Mouse (Mus musculus) layer of hippocampus, postnatal 36 days (tissue): Measurements from ENCODE around the gene Olfr1262. TPM values are rescaled to one million over a fixed set of nuclear protein-coding genes. Genes with fewer than 3 reads are reported as not detected.

Source experiments
- DNase-seq, 2 experiments: peaks; one replicate each; pipeline ENCODE4 v3.0.0; 2022
- total RNA-seq, 2 experiments: library from RNA; stranded (reverse); gene quantifications; 2 replicates each; pipeline ENCODE4 v1.2.3; 2021

The Olfr1262 gene
- not detected for total RNA-seq

DNA sequence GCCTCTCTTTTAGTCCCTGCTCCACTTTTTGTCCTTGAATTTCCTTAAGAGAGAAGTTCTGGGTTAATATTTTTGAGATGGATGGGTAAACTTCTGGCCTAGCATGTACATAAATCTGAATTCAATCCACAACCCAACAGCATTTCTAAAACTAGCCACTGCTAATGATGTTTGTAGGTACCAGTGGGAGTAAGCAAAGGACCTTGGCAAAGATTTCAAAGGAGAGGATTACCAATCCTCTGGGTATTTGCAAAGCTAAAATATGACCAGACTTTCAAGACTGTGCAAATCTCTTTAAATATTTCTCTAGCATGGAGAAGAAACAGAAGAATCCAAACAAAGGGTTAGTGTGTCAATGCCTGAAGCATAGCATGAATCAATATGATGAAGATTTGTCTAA is at the start of gene Olfr1262:
TSS of gene Olfr1262 (plus strand) at position 301 of the 400 bp plus-strand sequence.
- DNase-seq, result no peak

DNA sequence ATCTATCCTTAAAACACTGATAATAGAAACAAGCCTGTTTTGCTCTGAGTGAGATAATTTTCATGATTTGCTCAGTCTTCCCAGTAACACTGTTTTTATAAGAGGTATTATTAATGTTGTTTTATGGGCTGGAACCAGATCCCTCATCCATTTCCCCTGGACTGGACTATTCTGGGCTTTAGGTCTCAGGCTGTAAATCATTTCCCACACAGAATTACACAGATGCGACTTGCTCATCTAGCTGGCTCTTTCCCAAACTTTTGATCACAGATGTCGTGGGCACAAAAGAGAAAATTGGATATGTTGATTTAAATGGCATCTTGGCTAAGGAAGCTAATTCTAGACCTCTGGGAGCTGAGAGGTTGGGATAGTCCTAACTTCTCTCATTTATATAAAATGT is 25.8 kb upstream of the Olfr1262 start, which contains the start of gene Olfr1260:
TSS of gene Olfr1260 (plus strand) at position 157 of the 400 bp plus-strand sequence.
- DNase-seq, result peak in 1 of 2 experiments; percentile 18

DNA sequence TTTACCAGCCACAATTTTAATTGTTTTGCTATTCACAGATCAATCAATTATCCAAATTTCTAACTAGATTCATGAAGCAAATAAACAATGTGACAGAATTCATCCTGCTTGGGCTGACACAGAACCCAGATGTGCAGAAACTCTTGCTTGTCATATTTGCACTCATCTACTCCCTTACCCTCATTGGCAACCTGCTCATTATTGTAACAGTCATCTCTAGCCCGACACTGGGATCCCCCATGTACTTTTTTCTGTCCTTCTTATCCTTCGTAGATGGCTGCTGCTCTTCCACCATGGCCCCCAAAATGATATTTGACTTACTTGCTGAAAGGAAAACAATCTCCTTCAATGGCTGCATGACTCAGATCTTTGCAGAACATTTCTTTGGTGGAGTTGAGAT is 22.2 kb upstream of the Olfr1262 start:
- DNase-seq, result no peak

DNA sequence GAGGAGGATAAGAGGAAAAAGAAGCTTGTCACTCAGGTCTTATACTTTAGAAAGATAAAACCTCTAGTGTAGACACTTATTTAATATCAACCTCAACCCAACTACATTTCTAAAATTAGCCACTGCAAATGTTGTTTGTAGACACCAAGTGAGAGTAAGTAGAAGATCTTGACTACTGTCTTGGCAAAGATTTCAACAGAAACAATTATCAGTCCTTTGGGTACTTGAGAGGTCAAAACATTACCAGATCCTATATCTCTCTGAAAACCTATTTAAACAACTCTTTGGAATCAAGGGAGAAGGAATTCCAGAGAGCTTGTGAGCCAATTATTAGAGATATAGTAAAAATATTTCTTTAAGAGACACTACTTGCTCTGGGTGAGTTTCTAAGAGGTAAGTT is 9.0 kb upstream of the Olfr1262 start, which contains the start of gene Olfr1261:
TSS of gene Olfr1261 (plus strand) at position 301 of the 400 bp plus-strand sequence.
- DNase-seq, result no peak

DNA sequence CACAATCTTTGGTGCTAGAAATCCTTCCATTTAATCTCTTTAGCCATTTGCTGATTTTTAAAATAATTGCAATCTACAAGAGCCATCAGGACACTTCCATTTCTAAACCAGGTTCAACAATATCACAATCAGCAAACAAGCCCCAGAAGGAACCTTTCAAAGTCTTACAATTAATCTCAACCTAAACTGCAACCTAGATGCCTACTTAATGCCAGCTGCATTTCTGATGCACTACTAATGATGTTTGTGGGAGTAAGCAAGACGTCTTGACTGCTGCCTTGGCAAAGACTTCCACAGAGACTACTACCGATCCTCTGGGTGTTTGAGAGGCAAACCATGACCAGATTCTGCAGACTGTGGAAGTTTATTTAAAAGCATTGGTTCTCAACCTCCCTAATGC is 11.9 kb downstream of the Olfr1262 start, which contains the start of gene Olfr1263:
TSS of gene Olfr1263 (plus strand) at position 301 of the 400 bp plus-strand sequence.
- no peak for DNase-seq

DNA sequence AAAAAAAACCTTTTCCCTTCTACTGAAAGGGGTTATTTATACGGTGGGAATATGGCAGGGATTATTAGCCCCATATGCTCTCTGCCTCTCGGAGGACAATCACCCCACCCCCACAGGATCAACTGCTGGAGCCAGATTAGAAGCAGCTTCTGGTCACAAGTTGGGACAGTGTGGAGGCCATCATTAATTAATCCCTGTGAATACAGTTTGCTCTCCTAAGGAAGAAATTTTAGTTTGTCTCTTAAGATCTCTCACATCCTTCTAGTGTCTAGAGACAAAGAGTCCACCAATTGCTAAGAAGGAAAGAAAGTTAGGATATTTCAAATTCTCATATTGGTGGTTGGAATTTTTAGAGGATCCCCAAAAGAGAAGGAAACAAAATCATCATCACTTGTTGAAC is 25.5 kb downstream of the Olfr1262 start, which contains the start of gene Olfr1264:
TSS of gene Olfr1264 (minus strand) at position 101 of the 400 bp plus-strand sequence.
- no peak for DNase-seq

DNA sequence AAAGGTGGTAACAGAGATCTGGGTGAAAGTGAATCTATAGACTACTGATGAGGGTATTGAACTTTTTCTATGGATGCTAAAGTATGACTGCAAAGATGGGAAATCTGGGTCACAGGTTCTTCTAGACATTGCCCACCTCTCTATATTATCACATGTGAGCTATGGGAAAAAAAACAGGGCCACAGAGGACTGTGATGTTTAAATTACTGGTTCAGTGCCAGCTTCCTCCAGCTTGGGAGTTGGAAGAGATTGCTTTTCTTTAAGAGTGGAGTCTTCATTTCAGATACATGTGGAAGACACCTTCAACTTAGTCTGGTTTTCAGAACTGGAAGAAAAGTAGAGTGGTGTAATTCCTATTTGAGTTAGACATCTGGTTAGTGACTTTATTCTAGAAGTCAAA is 35.1 kb downstream of the Olfr1262 start, which contains the start of gene Olfr1265:
TSS of gene Olfr1265 (plus strand) at position 301 of the 400 bp plus-strand sequence.
- DNase-seq, result no peak

Other genes with a start within 250 kb of the Olfr1262 start
- gene Olfr1253, start 243.1 kb upstream of the Olfr1262 start, total RNA-seq, result not detected
- not detected for gene Olfr1254, start 206.5 kb upstream of the Olfr1262 start, total RNA-seq
- gene Olfr1255, start 188.1 kb upstream of the Olfr1262 start, total RNA-seq, result not detected
- gene Olfr1256, start 158.6 kb upstream of the Olfr1262 start, total RNA-seq, result under 1 TPM in 1 of 2 experiments, not detected in 1; 0.05 TPM
- gene Olfr48, start 151.9 kb upstream of the Olfr1262 start, total RNA-seq, result not detected
- not detected for gene Olfr1257, start 121.7 kb upstream of the Olfr1262 start, total RNA-seq
- gene Olfr1258, start 72.8 kb upstream of the Olfr1262 start, total RNA-seq, result not detected
- gene Olfr1259, start 51.5 kb upstream of the Olfr1262 start, total RNA-seq, result not detected
- gene Olfr1260, start 25.8 kb upstream of the Olfr1262 start, total RNA-seq, result not detected
- gene Olfr1261, start 8.9 kb upstream of the Olfr1262 start, total RNA-seq, result not detected
- not detected for gene Olfr1263, start 12.0 kb downstream of the Olfr1262 start, total RNA-seq
- not detected for gene Olfr1264, start 25.4 kb downstream of the Olfr1262 start, total RNA-seq
- not detected for gene Olfr1265, start 35.2 kb downstream of the Olfr1262 start, total RNA-seq
- gene Olfr140, start 63.4 kb downstream of the Olfr1262 start, total RNA-seq, result not detected
- gene Olfr1269, start 121.3 kb downstream of the Olfr1262 start, total RNA-seq, result not detected
- not detected for gene Olfr32, start 142.2 kb downstream of the Olfr1262 start, total RNA-seq
- not detected for gene Olfr1270, start 152.9 kb downstream of the Olfr1262 start, total RNA-seq
- under 1 TPM in 1 of 2 experiments, not detected in 1; 0.22 TPM for gene Olfr1506, start 224.3 kb downstream of the Olfr1262 start, total RNA-seq